Mouse (Mus musculus) liver, embryonic 16.5 days (tissue): ENCODE data around the gene Ahdc1. TPM values are rescaled to one million over a fixed set of nuclear protein-coding genes. Genes with fewer than 3 reads are reported as not detected.
A peak's percentile ranks its signal among the peaks of the same experiment; 100 is the strongest.

Experiments
- ATAC-seq: fragments of 200-750 bp; cut with Nextera tagmentation; 2 replicates; pipeline ENCODE4 v1.8.0; 2017; ENCODE audit warnings: low read depth, mild to moderate bottlenecking, moderate number of reproducible peaks, moderate library complexity
- H3K27ac ChIP-seq: fragments of 300-500 bp; sonication (generic); 2 replicates; pipeline ENCODE4 v1.5.1; 2014; ENCODE audit warnings: mild to moderate bottlenecking, low read length
- H3K27me3 ChIP-seq: fragments of 300-500 bp; sonication (generic); 2 replicates; pipeline ENCODE4 v1.6.1; 2014; ENCODE audit warnings: low read depth, low read length, mixed read lengths; ENCODE audit not compliant: control insufficient read depth, insufficient read depth
- H3K36me3 ChIP-seq: fragments of 300-500 bp; sonication (generic); 2 replicates; pipeline ENCODE4 v1.6.1; 2014; ENCODE audit warnings: mild to moderate bottlenecking; ENCODE audit not compliant: control insufficient read depth, insufficient read depth
- H3K4me1 ChIP-seq: fragments of 300-500 bp; sonication (generic); 2 replicates; pipeline ENCODE4 v1.6.1; 2014; ENCODE audit warnings: low read depth, low read length, mixed read lengths; ENCODE audit not compliant: control insufficient read depth
- H3K4me2 ChIP-seq: fragments of 300-500 bp; sonication (generic); 2 replicates; pipeline ENCODE4 v1.6.1; 2014; ENCODE audit warnings: low read depth, low read length, mixed read lengths
- H3K4me3 ChIP-seq: fragments of 300-500 bp; sonication (generic); 2 replicates; pipeline ENCODE4 v1.5.1; 2014; ENCODE audit warnings: low read depth, mild to moderate bottlenecking, low read length
- H3K9ac ChIP-seq: fragments of 300-500 bp; sonication (generic); 2 replicates; pipeline ENCODE4 v1.6.1; 2014; ENCODE audit warnings: low read depth, low read length
- H3K9me3 ChIP-seq: fragments of 300-500 bp; sonication (generic); replicated peaks from 2 replicates; pipeline ENCODE4 v1.6.1; 2016; ENCODE audit warnings: low read length; ENCODE audit not compliant: control insufficient read depth
- WGBS: fragments of 180-500 bp; shearing (Covaris S2); extraction: QIAGEN DNeasy Blood & Tissue Kit; methylation state at CpG from one replicate; pipeline ENCODE4 v1.1.7; 2014; ENCODE audit not compliant: insufficient replicate concordance; 5-methylcytosine and 5-hydroxymethylcytosine counted together
- polyA plus RNA-seq: library from polyadenylated mRNA; unstranded; fragments of >200 nt; fragmentation: Nextera tagmentation; extraction: Ambion mirVana; gene quantifications from 2 replicates; pipeline ENCODE4 v1.2.1, GENCODE M21; 2015

Gene Ahdc1
- polyA plus RNA-seq, 1 experiment from 2014 or later, result 1.6 TPM

GRCm38 (mm10) chr4:133055163-133055951, 44.3 kb downstream of the Ahdc1 start:
- no peaks in the 10 kb centered on the region for H3K27me3 ChIP-seq
- ATAC-seq, result no peak
- no peak overlapping the region; the same call in 1 of the 2 replicates for H3K9ac ChIP-seq
- no peaks in the 10 kb centered on the region for H3K9me3 ChIP-seq
- WGBS, result 80% methylated on average over 8 of the region's 8 CpGs
- H3K4me2 ChIP-seq, result no peak overlapping the region
- H3K4me1 ChIP-seq, result peaks cover 50% of the 10 kb centered on the region
- H3K4me3 ChIP-seq, result no peak overlapping the region
- no peaks in the 10 kb centered on the region for H3K36me3 ChIP-seq
- H3K27ac ChIP-seq, result peak overlapping the region; percentile 52

GRCm38 (mm10) chr4:133056069-133056890, 45.2 kb downstream of the Ahdc1 start:
- ATAC-seq, result peak; percentile 61
- Histone ChIP-seq H3K27ac (peak overlapping the region; percentile 72), H3K9ac (peak overlapping the region; percentile 52; the same call in 1 of the 2 replicates), H3K4me2 (peak overlapping the region; percentile 68), H3K4me1 (peaks cover 50% of the 10 kb centered on the region), H3K9me3 (no peaks in the 10 kb centered on the region), H3K27me3 (no peaks in the 10 kb centered on the region), H3K4me3 (peak overlapping the region; percentile 47), H3K36me3 (no peaks in the 10 kb centered on the region; the same call in 1 of the 2 replicates)
- under 1% methylated on average over 14 of the region's 15 CpGs for WGBS

GRCm38 (mm10) chr4:133057389-133058122, 46.5 kb downstream of the Ahdc1 start:
- Histone ChIP-seq H3K4me2 (peak overlapping the region; percentile 71), H3K27me3 (no peaks in the 10 kb centered on the region), H3K9ac (peak overlapping the region; percentile 60), H3K9me3 (no peaks in the 10 kb centered on the region), H3K36me3 (peaks cover 12% of the 10 kb centered on the region), H3K27ac (peak overlapping the region; percentile 94), H3K4me1 (peaks cover 50% of the 10 kb centered on the region), H3K4me3 (peak overlapping the region; percentile 42)
- ATAC-seq, result peak; percentile 82
- WGBS, result 2% methylated on average over 7 of the region's 7 CpGs

GRCm38 (mm10) chr4:133058123-133058453, 47.0 kb downstream of the Ahdc1 start:
- Histone ChIP-seq H3K27me3 (no peaks in the 10 kb centered on the region), H3K36me3 (peaks cover 17% of the 10 kb centered on the region), H3K9ac (peak overlapping the region; percentile 43), H3K27ac (peak overlapping the region; percentile 94), H3K9me3 (no peaks in the 10 kb centered on the region), H3K4me1 (peaks cover 50% of the 10 kb centered on the region), H3K4me3 (peak overlapping the region; percentile 42), H3K4me2 (peak overlapping the region; percentile 71)
- WGBS, result 22% methylated on average over 4 of the region's 4 CpGs
- ATAC-seq, result peak; percentile 18

- Histone ChIP-seq H3K4me1 (peaks cover 50% of the 10 kb centered on the region), H3K27me3 (no peaks in the 10 kb centered on the region), H3K9me3 (no peaks in the 10 kb centered on the region), H3K9ac (peak overlapping the region; percentile 26; the same call in 1 of the 2 replicates), H3K36me3 (peaks cover 19% of the 10 kb centered on the region), H3K27ac (peak overlapping the region; percentile 94), H3K4me2 (peak overlapping the region; percentile 71), H3K4me3 (peak overlapping the region; percentile 42; the same call in 1 of the 2 replicates)
- WGBS, result 24% methylated on average over 11 of the region's 11 CpGs
- peak; percentile 9; the same call in 1 of the 2 replicates for ATAC-seq
Observed at GRCm38 (mm10) chr4:133058513-133059480, 47.7 kb downstream of the Ahdc1 start.

DNA sequence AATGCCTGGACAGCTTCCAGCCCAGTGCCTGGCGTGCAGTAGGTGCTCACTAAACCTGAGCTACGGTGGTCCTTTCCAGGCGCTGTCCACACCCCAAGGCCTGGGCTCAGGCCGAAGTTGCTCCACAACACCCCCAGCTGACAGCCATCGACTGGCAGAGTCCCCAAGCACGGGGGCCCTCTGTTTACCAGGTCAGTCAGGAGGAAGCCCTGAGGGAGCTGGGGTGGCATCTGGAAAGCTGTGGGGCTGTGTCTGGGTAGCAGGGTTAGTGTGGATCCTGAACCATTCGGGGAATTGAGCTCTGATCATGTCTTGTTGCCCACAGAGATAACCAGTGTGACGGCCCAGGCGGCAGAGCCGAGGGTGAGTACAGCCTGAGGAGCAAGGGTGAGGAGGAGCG, 49.6 kb downstream of the Ahdc1 start:
- H3K36me3 ChIP-seq, result peaks cover 23% of the 10 kb centered on the region
- H3K4me2 ChIP-seq, result no peak overlapping the region
- H3K4me3 ChIP-seq, result no peak overlapping the region
- H3K27ac ChIP-seq, result no peak overlapping the region
- no peaks in the 10 kb centered on the region for H3K9me3 ChIP-seq
- ATAC-seq, result no peak
- WGBS, result 75% methylated on average over 11 of the region's 11 CpGs
- H3K4me1 ChIP-seq, result peaks cover 48% of the 10 kb centered on the region
- no peaks in the 10 kb centered on the region for H3K27me3 ChIP-seq
- no peak overlapping the region for H3K9ac ChIP-seq

DNA sequence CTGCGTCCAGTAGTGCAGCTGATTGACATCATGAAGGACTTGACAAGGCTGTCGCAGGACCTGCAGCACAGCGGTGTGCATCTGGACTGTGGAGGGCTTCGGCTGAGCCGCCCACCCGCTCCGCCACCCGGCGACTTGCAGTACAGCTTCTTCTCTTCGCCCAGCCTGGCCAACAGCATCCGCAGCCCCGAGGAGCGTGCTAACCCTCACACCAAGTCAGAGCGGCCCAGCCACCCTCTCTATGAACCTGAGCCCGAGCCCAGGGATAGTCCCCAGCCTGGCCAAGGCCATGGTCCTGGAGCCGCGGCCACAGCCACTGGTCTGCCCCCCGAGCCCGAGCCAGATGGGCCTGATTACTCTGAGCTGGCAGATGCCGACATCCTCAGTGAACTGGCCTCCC, 50.7 kb downstream of the Ahdc1 start:
- H3K4me2 ChIP-seq, result no peak overlapping the region
- no peak overlapping the region for H3K27ac ChIP-seq
- H3K36me3 ChIP-seq, result peaks cover 26% of the 10 kb centered on the region
- no peak overlapping the region for H3K9ac ChIP-seq
- H3K4me1 ChIP-seq, result peaks cover 37% of the 10 kb centered on the region
- no peaks in the 10 kb centered on the region for H3K9me3 ChIP-seq
- 89% methylated on average over 20 of the region's 20 CpGs for WGBS
- ATAC-seq, result no peak
- no peaks in the 10 kb centered on the region for H3K27me3 ChIP-seq
- no peak overlapping the region for H3K4me3 ChIP-seq

- WGBS, result 90% methylated on average over 14 of the region's 14 CpGs
- H3K36me3 ChIP-seq, result peaks cover 26% of the 10 kb centered on the region
- no peak for ATAC-seq
Observed at GRCm38 (mm10) chr4:133062286-133062685, 51.2 kb downstream of the Ahdc1 start.

More at GRCm38 (mm10) chr4:133062286-133062685, 51.2 kb downstream of the Ahdc1 start:
- Histone ChIP-seq H3K4me1 (peaks cover 32% of the 10 kb centered on the region), H3K27me3 (no peaks in the 10 kb centered on the region), H3K9ac (no peak overlapping the region), H3K27ac (no peak overlapping the region), H3K4me2 (no peak overlapping the region), H3K9me3 (no peaks in the 10 kb centered on the region), H3K4me3 (no peak overlapping the region)
